Mouse (Mus musculus) forebrain, embryonic 11.5 days (tissue): ENCODE results near the gene Gm31371. TPM values are rescaled to one million over a fixed set of nuclear protein-coding genes. Genes with fewer than 3 reads are reported as not detected.
"Not testable (repeated sequence)": the region's sequence is repeated elsewhere in the genome, so short reads cannot be mapped to it uniquely, and the experiment has no call there.

Experiments
- ATAC-seq: fragments of 200-750 bp; cut with Nextera tagmentation; replicated peaks from 2 replicates; pipeline ENCODE4 v1.8.0; 2017; ENCODE audit warnings: moderate TSS enrichment; ENCODE audit not compliant: low FRiP score
- DNase-seq: peaks from one replicate; pipeline ENCODE4 v3.0.0-alpha.2; 2017; ENCODE audit warnings: low spot score
- H3K27ac ChIP-seq: fragments of 300-500 bp; sonication (generic); 2 replicates; pipeline ENCODE4 v1.5.1; 2014; ENCODE audit warnings: low read depth, low read length
- H3K27me3 ChIP-seq: fragments of 300-500 bp; sonication (generic); 2 replicates; pipeline ENCODE4 v1.6.1; 2014; ENCODE audit warnings: mild to moderate bottlenecking, low read length, mixed read lengths; ENCODE audit not compliant: control insufficient read depth, insufficient read depth
- H3K36me3 ChIP-seq: fragments of 300-500 bp; sonication (generic); 2 replicates; pipeline ENCODE4 v1.6.1; 2014; ENCODE audit warnings: mild to moderate bottlenecking, low read length, moderate library complexity, mixed read lengths; ENCODE audit not compliant: control insufficient read depth, insufficient read depth
- H3K4me1 ChIP-seq: fragments of 300-500 bp; sonication (generic); replicated peaks from 2 replicates; pipeline ENCODE4 v1.6.1; 2014; ENCODE audit warnings: low read length, mixed read lengths; ENCODE audit not compliant: control insufficient read depth, insufficient read depth
- H3K4me2 ChIP-seq: fragments of 300-500 bp; sonication (generic); 2 replicates; pipeline ENCODE4 v1.6.1; 2014; ENCODE audit warnings: low read depth, mild to moderate bottlenecking, low read length, moderate library complexity, mixed read lengths; ENCODE audit not compliant: severe bottlenecking
- H3K4me3 ChIP-seq: fragments of 300-500 bp; sonication (generic); 2 replicates; pipeline ENCODE4 v1.5.1; 2014; ENCODE audit warnings: low read depth, low read length
- H3K9ac ChIP-seq: fragments of 300-500 bp; sonication (generic); 2 replicates; pipeline ENCODE4 v1.6.1; 2014; ENCODE audit warnings: low read length
- H3K9me3 ChIP-seq: fragments of 300-500 bp; sonication (generic); 2 replicates; pipeline ENCODE4 v1.6.1; 2016; ENCODE audit warnings: low read length, mixed read lengths; ENCODE audit not compliant: control insufficient read depth
- WGBS: fragments of 180-500 bp; shearing (Covaris S2); extraction: QIAGEN DNeasy Blood & Tissue Kit; methylation state at CpG from one replicate; pipeline ENCODE4 v1.1.7; 2014; 5-methylcytosine and 5-hydroxymethylcytosine counted together
- polyA plus RNA-seq: library from polyadenylated mRNA; unstranded; fragments of >200 nt; fragmentation: Nextera tagmentation; extraction: Ambion mirVana; gene quantifications from 2 replicates; pipeline ENCODE4 v1.2.1, GENCODE M21; 2014

Gm31371 gene
- polyA plus RNA-seq, 1 experiment from 2014 or later: not detected

DNA sequence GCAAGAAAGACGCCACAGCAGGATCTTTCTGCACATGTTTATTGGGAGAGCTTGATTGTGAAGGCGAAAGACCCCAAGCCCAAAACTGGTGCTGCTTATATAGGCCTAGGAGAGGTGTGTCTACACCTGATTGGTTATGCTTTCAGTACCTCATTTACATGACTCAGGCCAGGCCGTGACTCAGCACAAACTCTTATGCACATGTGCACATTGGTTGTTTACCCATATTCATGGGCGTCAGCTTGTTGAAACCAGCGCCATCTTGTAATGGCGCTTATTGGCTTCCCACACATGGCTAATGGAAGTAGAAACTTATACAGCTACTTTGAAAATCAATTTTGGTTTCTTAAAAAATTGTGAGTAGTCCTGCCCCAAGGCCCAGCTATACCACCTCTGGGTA lies 72.0 kb downstream of the Gm31371 start:
- H3K4me1 ChIP-seq, H3K4me2 ChIP-seq, H3K9me3 ChIP-seq, H3K4me3 ChIP-seq, H3K9ac ChIP-seq, ATAC-seq, DNase-seq, H3K36me3 ChIP-seq, H3K27me3 ChIP-seq, H3K27ac ChIP-seq: not testable (repeated sequence)
- WGBS: 91% methylated on average over 6 of the region's 6 CpGs

Other genes with a start within 250 kb of the Gm31371 start
- not detected in 2 replicates for gene 4930467E23Rik, start 173.8 kb upstream of the Gm31371 start, polyA plus RNA-seq